Mouse (Mus musculus): ENCODE measurements at regions not wholly inside any gene's neighbourhood (a gene's known extent, or its start where the extent isn't known, plus 50 kb on each side); places are given as distances from the start of the nearest gene placed in this dataset.

DNA sequence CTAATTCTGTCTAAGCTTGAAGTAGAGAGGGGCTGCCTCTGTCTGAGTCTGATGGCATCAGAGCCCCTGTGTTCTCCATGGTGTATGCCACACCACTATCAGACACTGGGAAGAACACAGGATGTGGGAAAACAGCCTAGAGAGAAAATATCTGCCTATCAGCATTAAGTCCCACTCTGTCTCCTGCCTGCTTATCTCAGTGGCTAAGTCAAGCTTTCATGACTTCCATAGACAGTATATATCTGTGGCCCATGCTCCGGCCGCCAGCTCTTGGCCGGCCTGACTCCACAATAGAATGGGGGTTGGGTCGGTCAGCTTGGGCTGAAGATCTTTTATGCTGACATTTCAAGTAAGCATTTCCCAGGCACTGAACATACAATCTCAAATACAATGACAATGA lies 92.0 kb upstream of the Sox9 start:
- WGBS: 90% methylated on average over 4 of the region's 4 CpGs
- DNase-seq (ENCODE audit: low spot score): no peak

DNA sequence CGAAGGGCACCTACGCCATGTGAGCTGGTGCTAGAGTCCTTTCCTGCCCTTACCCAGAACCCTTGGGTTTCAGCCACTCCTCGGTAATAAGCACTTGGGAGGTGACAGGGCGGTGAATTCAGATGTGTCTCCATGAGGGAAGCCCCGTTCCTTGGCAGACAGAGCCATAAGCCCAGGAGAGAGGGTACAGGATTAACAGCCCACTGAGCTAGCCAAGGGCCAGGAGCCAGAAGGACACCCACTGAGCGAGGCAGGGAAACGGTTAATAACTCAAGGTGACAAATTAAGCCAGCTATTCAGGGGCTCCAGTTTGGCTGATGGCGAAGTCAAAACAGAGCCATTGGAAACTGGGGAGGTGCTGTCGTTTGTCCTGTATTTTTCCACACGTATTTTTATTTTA lies 75.9 kb upstream of the Sox9 start:
- DNase-seq (ENCODE audit: low spot score): no peak
- Histone ChIP-seq H3K27me3 (replicated peaks; ENCODE audit: low read depth, poor library complexity, severe bottlenecking) (0 out of 2 replicates have a peak, but pooled peaks cover 5% of the 10 kb centered on the region), H3K4me3 (no peak overlapping the region), H3K27ac (replicated peaks) (no peak overlapping the region), H3K4me1 (peaks cover 25% of the 10 kb centered on the region), H3K36me3 (replicated peaks) (no peaks in the 10 kb centered on the region), H3K9me3 (no peaks in the 10 kb centered on the region)
- WGBS: 73% methylated on average over 10 of the region's 10 CpGs

More for the DNA sequence above, 92.0 kb upstream of the Sox9 start:
- Histone ChIP-seq H3K27ac (replicated peaks) (no peak overlapping the region), H3K4me3 (no peak overlapping the region), H3K27me3 (replicated peaks; ENCODE audit: low read depth, poor library complexity, severe bottlenecking) (no peaks in the 10 kb centered on the region), H3K9me3 (no peaks in the 10 kb centered on the region), H3K36me3 (replicated peaks) (no peaks in the 10 kb centered on the region), H3K4me1 (peaks cover 6% of the 10 kb centered on the region)

DNA sequence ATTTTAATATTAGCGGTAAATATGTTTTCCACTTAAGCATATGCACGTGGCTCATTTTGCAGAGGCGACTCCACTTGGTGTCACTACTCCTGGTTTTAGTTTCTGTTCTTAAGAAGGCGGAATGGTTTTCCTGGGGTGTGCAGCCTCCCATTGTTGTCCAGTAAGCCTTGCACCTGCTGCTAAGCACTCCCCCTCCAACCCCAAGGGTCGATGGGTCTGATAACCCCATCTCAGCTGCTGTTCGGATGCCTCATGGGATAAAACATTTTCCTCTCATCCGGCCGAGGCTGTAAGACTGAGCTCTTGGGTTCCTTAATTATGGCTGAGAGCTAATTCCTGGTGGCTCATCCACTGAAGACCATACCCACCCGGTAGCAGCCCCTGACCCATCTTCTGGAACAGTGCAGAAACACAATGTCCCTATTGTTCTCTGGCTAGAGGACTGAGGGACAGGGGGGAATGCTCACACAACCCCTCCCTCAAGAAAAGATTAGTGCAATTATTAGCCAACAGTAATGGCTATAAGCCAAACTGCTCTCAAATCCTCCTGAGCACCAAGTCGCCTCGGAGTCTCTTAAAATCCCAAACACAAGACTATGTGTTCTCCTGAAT lies 73.8 kb upstream of the Sox9 start:
- no peaks in the 10 kb centered on the region for H3K36me3 ChIP-seq (replicated peaks)
- 0 out of 2 replicates have a peak, but pooled peaks cover 5% of the 10 kb centered on the region for H3K27me3 ChIP-seq (replicated peaks; ENCODE audit: low read depth, poor library complexity, severe bottlenecking)
- H3K27ac ChIP-seq (replicated peaks): no peak overlapping the region
- no peak for DNase-seq (ENCODE audit: low spot score)
- H3K4me1 ChIP-seq: peaks cover 43% of the 10 kb centered on the region
- 49% methylated on average over 11 of the region's 11 CpGs for WGBS
- H3K9me3 ChIP-seq: no peaks in the 10 kb centered on the region
- no peak overlapping the region for H3K4me3 ChIP-seq

DNA sequence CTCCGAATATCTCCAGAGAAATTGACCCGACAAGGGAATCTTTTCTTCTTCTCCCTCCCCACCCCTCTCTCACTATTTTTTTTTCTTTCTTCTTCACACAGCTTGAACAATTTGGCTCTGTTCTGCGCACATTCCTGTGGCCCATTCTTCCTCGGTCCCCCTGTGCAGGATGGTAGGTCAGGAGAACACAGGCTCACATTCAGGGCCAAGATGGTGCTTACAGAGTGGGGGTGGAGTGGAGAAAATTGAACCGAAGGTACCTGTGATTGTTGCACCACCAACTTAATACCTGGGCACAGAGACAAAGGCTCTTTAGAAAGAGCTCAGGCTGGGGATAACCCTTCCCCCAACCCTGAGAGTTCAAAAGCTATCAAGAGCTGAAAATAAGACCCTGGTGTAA lies 70.4 kb upstream of the Sox9 start:
- Histone ChIP-seq H3K36me3 (replicated peaks) (no peaks in the 10 kb centered on the region), H3K27ac (replicated peaks) (no peak overlapping the region), H3K27me3 (replicated peaks; ENCODE audit: low read depth, poor library complexity, severe bottlenecking) (0 out of 2 replicates have a peak, but pooled peaks cover 5% of the 10 kb centered on the region), H3K9me3 (no peaks in the 10 kb centered on the region), H3K4me1 (peaks cover 47% of the 10 kb centered on the region), H3K4me3 (no peak overlapping the region)
- no peak for DNase-seq (ENCODE audit: low spot score)
- 37% methylated on average over 5 of the region's 5 CpGs for WGBS

DNA sequence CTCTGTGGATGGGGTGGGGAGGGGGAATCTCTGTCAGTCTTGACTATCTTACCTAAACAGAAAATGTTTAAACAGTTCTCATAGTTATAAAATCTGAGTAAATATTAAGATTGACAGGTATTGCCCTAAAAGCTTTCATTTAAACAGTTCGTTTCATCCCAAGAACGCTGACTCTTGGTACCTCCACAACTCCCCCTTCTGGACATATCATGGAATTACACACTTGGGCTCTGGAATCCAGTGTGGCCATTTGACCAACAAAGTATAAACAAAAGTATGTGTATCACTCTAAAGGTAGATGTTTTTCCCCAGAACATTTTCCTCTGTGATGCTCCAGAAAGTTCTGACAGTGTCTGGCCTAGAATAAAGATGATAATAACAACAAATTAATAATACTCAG lies 63.5 kb upstream of the Sox9 start:
- peaks cover 10% of the 10 kb centered on the region for H3K4me1 ChIP-seq
- no peaks in the 10 kb centered on the region for H3K27me3 ChIP-seq (replicated peaks; ENCODE audit: low read depth, poor library complexity, severe bottlenecking)
- H3K4me3 ChIP-seq: no peak overlapping the region
- no peak overlapping the region for H3K27ac ChIP-seq (replicated peaks)
- no peaks in the 10 kb centered on the region for H3K36me3 ChIP-seq (replicated peaks)
- no peak for DNase-seq (ENCODE audit: low spot score)
- peaks cover 6% of the 10 kb centered on the region; the same call in 1 of the 2 replicates for H3K9me3 ChIP-seq
- WGBS: 80% methylated on average over 2 of the region's 2 CpGs

DNA sequence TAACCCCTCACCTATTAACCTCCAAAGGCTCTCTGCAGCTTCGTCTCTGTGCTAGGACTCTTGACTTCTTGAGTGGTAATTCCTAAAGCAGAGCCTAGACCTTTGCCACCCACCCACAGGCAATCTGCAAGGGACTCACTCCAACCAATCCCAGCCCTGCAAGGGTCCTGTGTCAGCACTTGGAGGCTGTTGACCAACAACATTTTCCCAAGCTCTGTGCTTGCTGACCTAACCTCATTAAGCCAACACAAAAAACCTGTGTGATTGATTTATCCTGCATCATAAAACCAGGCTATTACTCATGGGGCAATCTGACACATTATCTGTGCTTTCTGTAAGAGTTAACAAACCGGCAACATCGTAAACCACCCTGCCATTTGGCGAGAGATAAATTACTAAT lies 61.4 kb upstream of the Sox9 start:
- DNase-seq (ENCODE audit: low spot score): no peak
- Histone ChIP-seq H3K27ac (replicated peaks) (no peak overlapping the region), H3K27me3 (replicated peaks; ENCODE audit: low read depth, poor library complexity, severe bottlenecking) (no peaks in the 10 kb centered on the region), H3K36me3 (replicated peaks) (no peaks in the 10 kb centered on the region), H3K4me1 (peaks cover 10% of the 10 kb centered on the region), H3K9me3 (peaks cover 6% of the 10 kb centered on the region; the same call in 1 of the 2 replicates), H3K4me3 (no peak overlapping the region)
- WGBS: 84% methylated on average over 4 of the region's 4 CpGs

DNA sequence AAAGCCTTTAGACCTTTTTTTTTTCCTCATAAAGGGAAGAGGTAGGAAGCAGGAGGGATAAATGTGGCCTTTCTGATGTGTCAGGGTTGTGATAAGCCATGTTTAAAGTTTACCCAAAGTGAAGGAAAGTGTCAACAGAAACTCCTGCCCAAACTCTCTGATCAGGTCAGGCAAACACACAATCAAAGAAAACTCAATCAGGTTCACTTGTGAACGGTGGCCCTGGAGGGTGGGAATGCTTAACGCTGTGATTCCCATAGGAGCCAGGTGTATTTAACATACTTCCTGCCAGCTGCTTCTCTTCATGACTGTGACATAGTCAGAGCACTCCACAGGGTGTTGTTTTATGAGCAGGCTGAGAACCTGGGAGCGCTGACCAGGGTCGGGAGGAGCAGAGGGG lies 59.1 kb upstream of the Sox9 start:
- Histone ChIP-seq H3K27me3 (replicated peaks; ENCODE audit: low read depth, poor library complexity, severe bottlenecking) (no peaks in the 10 kb centered on the region), H3K4me1 (peaks cover 4% of the 10 kb centered on the region), H3K9me3 (peaks cover 5% of the 10 kb centered on the region; the same call in 1 of the 2 replicates), H3K36me3 (replicated peaks) (no peaks in the 10 kb centered on the region), H3K4me3 (no peak overlapping the region), H3K27ac (replicated peaks) (no peak overlapping the region)
- 71% methylated on average over 4 of the region's 4 CpGs for WGBS
- no peak for DNase-seq (ENCODE audit: low spot score)

DNA sequence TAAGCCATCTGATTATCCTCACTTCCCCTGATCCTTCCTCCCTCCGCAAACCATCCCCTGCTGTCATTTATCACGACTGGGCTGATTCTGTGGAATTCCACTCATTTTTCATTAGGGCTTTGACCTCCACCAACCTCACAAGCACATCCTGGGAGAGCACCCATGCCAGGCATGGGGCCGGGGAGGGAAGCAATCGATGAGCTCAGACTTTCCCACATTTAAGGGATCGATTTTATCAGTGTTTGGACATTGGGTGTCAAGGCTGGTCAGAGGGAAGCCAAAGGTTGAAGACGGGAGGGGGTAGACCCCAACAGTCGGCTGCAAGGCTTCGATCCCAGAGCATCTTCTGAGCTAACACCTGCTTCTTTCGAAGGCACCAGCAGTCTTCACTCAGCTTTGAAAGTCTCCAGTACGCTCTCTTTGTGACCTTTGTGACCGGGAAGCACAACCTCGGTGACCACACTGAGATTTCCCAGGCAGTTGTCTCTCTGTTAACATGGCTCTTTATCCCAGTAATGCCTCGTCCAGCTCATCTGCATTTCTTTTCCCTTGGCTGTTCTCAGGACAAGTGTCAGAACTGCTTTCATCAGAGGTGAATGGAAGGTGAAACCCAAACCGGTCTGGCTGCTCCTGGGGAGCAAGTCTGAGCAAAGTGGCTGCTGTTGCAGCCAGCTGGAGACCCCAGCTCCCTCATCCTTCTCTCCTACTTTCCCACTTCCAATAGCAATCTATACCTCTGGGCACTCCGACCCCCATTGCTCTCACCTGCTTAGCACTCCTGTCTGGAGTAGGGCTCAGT lies 53.7 kb upstream of the Sox9 start:
- WGBS: 33% methylated on average over 15 of the region's 15 CpGs
- Histone ChIP-seq H3K9me3 (no peaks in the 10 kb centered on the region), H3K4me1 (peaks cover 16% of the 10 kb centered on the region), H3K36me3 (replicated peaks) (no peaks in the 10 kb centered on the region), H3K27ac (replicated peaks) (peak overlapping the region; percentile 32; the same call in 1 of the 2 replicates), H3K27me3 (replicated peaks; ENCODE audit: low read depth, poor library complexity, severe bottlenecking) (no peaks in the 10 kb centered on the region), H3K4me3 (no peak overlapping the region)
- DNase-seq (ENCODE audit: low spot score): peak; percentile 49

All from embryonic facial prominence, embryonic 10.5 days (tissue).